Mouse (Mus musculus) layer of hippocampus, postnatal 25 days (tissue): ENCODE data around the gene Snapin. TPM values are rescaled to one million over a fixed set of nuclear protein-coding genes. Genes with fewer than 3 reads are reported as not detected.

Experiments used
- DNase-seq, 2 experiments: peaks; one replicate each; pipeline ENCODE4 v3.0.0; 2022; ENCODE audit warnings: mixed read lengths in 2 of 2, low spot score in 1 of 2; ENCODE audit errors: extremely low spot score in 1 of 2
- total RNA-seq, 2 experiments: library from RNA; stranded (reverse); gene quantifications; 2 replicates each; pipeline ENCODE4 v1.2.3; 2021

The Snapin gene
- total RNA-seq, 2 experiments from 2014 or later, result 49.8 to 53.4 TPM

GRCm38 (mm10) chr3:90460315-90460714 lies 30.5 kb downstream of the Snapin start:
- no peak for DNase-seq

GRCm38 (mm10) chr3:90459727-90460126 lies 31.1 kb downstream of the Snapin start:
- no peak for DNase-seq

GRCm38 (mm10) chr3:90454931-90455330 lies 35.9 kb downstream of the Snapin start:
- DNase-seq, result no peak

- DNase-seq, result no peak
These were observed 39.3 kb downstream of the Snapin start for GRCm38 (mm10) chr3:90451396-90452095.

- DNase-seq, result no peak
These were observed 40.0 kb downstream of the Snapin start for GRCm38 (mm10) chr3:90450874-90451273.

GRCm38 (mm10) chr3:90448626-90449025 lies 42.2 kb downstream of the Snapin start:
- DNase-seq, result no peak

- no peak for DNase-seq
These were observed 43.7 kb downstream of the Snapin start for GRCm38 (mm10) chr3:90447123-90447494.

GRCm38 (mm10) chr3:90446389-90447122 lies 44.3 kb downstream of the Snapin start:
- peak; percentile 36 to 45 for DNase-seq

- DNase-seq, result no peak
These were observed 45.2 kb downstream of the Snapin start for GRCm38 (mm10) chr3:90445417-90446200.

- DNase-seq, result no peak
These were observed 46.9 kb downstream of the Snapin start for GRCm38 (mm10) chr3:90443977-90444376.

- no peak for DNase-seq
These were observed 50.1 kb downstream of the Snapin start for GRCm38 (mm10) chr3:90440756-90441155.

Other genes starting within 250 kb of the Snapin start
- gene Creb3l4, start 247.5 kb downstream of the Snapin start, total RNA-seq, result not detected
- gene Slc39a1, start 242.9 kb downstream of the Snapin start, total RNA-seq, result 10 to 100 TPM; 49.9 to 51.1 TPM
- 10 to 100 TPM; 27.9 to 39.0 TPM for gene Crtc2, start 236.9 kb downstream of the Snapin start, total RNA-seq
- gene Dennd4b, start 225.8 kb downstream of the Snapin start, total RNA-seq, result 10 to 100 TPM; 31.6 to 34.1 TPM
- 100 to 1,000 TPM in 1 of 2 experiments, 10 to 100 TPM in 1; 90.0 to 112 TPM for gene Gatad2b, start 197.9 kb downstream of the Snapin start, total RNA-seq
- 10 to 100 TPM; 13.7 to 17.1 TPM for gene Slc27a3, start 101.1 kb downstream of the Snapin start, total RNA-seq
- gene Ints3, start 57.4 kb downstream of the Snapin start, total RNA-seq, result 10 to 100 TPM; 69.1 to 70.6 TPM
- 1 to 10 TPM; 4.7 to 5.0 TPM for gene Npr1, start 25.2 kb downstream of the Snapin start, total RNA-seq
- gene Ilf2, start 14.9 kb downstream of the Snapin start, total RNA-seq, result 10 to 100 TPM; 81.2 to 87.4 TPM
- 100 to 1,000 TPM; 159 to 166 TPM for gene Chtop, start 18.5 kb upstream of the Snapin start, total RNA-seq
- 100 to 1,000 TPM in 1 of 2 experiments, 10 to 100 TPM in 1; 92.6 to 106 TPM for gene S100a1, start 23.4 kb upstream of the Snapin start, total RNA-seq
- 10 to 100 TPM; 22.6 to 27.6 TPM for gene S100a13, start 23.4 kb upstream of the Snapin start, total RNA-seq
- gene S100a14, start 35.8 kb upstream of the Snapin start, total RNA-seq, result under 1 TPM; 0.39 to 0.42 TPM
- 100 to 1,000 TPM; 101 to 107 TPM for gene S100a16, start 46.2 kb upstream of the Snapin start, total RNA-seq
- 1 to 10 TPM; 1.9 to 2.1 TPM for gene S100a3, start 69.5 kb upstream of the Snapin start, total RNA-seq
- gene S100a2, start 99.2 kb upstream of the Snapin start, total RNA-seq, result not detected
- not detected for gene Gm42674, start 110.9 kb upstream of the Snapin start, total RNA-seq
- gene S100a4, start 112.7 kb upstream of the Snapin start, total RNA-seq, result 1 to 10 TPM; 4.1 to 6.5 TPM
- not detected for gene S100a5, start 117.5 kb upstream of the Snapin start, total RNA-seq
- gene S100a6, start 121.8 kb upstream of the Snapin start, total RNA-seq, result 10 to 100 TPM; 23.1 to 24.9 TPM
- gene S100a7a, start 163.0 kb upstream of the Snapin start, total RNA-seq, result under 1 TPM; 0.20 to 0.28 TPM
- not detected for gene S100a8, start 177.9 kb upstream of the Snapin start, total RNA-seq
- gene S100a9, start 204.7 kb upstream of the Snapin start, total RNA-seq, result not detected
- not detected for gene Pglyrp4, start 235.9 kb upstream of the Snapin start, total RNA-seq